Mouse (Mus musculus) ES-E14 (cell line): ENCODE data around the gene Znhit6. TPM values are rescaled to one million over a fixed set of nuclear protein-coding genes. Genes with fewer than 3 reads are reported as not detected.

Source experiments
- DNase-seq: peaks from one replicate; pipeline ENCODE4 v3.0.0-alpha.2; 2013; ENCODE audit warnings: low read depth, low spot score
- H3K27ac ChIP-seq: 2 replicates; pipeline ENCODE4 v1.5.1; 2012; ENCODE audit warnings: low read depth, mild to moderate bottlenecking, low read length, moderate library complexity, mixed read lengths; ENCODE audit not compliant: poor library complexity, insufficient read depth, severe bottlenecking
- H3K36me3 ChIP-seq: 2 replicates; pipeline ENCODE4 v1.6.1; 2012; ENCODE audit warnings: mild to moderate bottlenecking, low read length, moderate library complexity, mixed read lengths; ENCODE audit not compliant: control insufficient read depth, poor library complexity, insufficient read depth, severe bottlenecking
- H3K4me1 ChIP-seq, 2 experiments: fragments of 150-350 bp in 1 of 2; sonication (generic) in 1 of 2; 2 replicates each; pipeline ENCODE4 v1.6.1; 2012; ENCODE audit warnings: low read length in 2 of 2, mild to moderate bottlenecking in 1 of 2, mixed read lengths in 1 of 2; ENCODE audit not compliant: control insufficient read depth in 2 of 2, insufficient read depth in 2 of 2, poor library complexity in 1 of 2
- H3K4me3 ChIP-seq, 2 experiments: fragments of 150-350 bp in 1 of 2; sonication (generic) in 1 of 2; 2 replicates each; pipeline ENCODE4 v1.5.1; 2012; ENCODE audit warnings: low read length in 2 of 2, low read depth in 1 of 2, mild to moderate bottlenecking in 1 of 2, mixed read lengths in 1 of 2; ENCODE audit not compliant: insufficient read depth in 1 of 2, poor library complexity in 1 of 2, severe bottlenecking in 1 of 2
- H3K9ac ChIP-seq: 2 replicates; pipeline ENCODE4 v1.6.1; 2012; ENCODE audit warnings: low read depth, mild to moderate bottlenecking, low read length, mixed read lengths; ENCODE audit not compliant: poor library complexity, insufficient read depth, severe bottlenecking
- H3K9me3 ChIP-seq: fragments of 150-350 bp; sonication (generic); 2 replicates; pipeline ENCODE4 v1.6.1; 2012; ENCODE audit warnings: low read depth, mild to moderate bottlenecking, low read length; ENCODE audit not compliant: control insufficient read depth, insufficient read depth
- CHD2 ChIP-seq: IDR thresholded peaks from 2 replicates; pipeline ENCODE4 v1.6.1; 2014; ENCODE audit warnings: mild to moderate bottlenecking, low read depth, low read length, inconsistent platforms
- HCFC1 ChIP-seq: IDR thresholded peaks from 2 replicates; pipeline ENCODE4 v1.6.1; 2012; ENCODE audit warnings: low read length, inconsistent platforms, borderline replicate concordance; ENCODE audit not compliant: insufficient read depth
- MAFK ChIP-seq: IDR thresholded peaks from 2 replicates; pipeline ENCODE4 v1.6.1; 2014; ENCODE audit warnings: mild to moderate bottlenecking, low read depth, low read length, inconsistent platforms; ENCODE audit not compliant: insufficient read depth
- ZC3H11A ChIP-seq: IDR thresholded peaks from 2 replicates; pipeline ENCODE4 v1.6.1; 2012; ENCODE audit warnings: low read depth, mild to moderate bottlenecking, inconsistent platforms, low read length, borderline replicate concordance
- ZNF384 ChIP-seq: IDR thresholded peaks from 2 replicates; pipeline ENCODE4 v1.6.1; 2012; ENCODE audit warnings: low read depth, low read length, inconsistent platforms
- in situ Hi-C, 2 experiments: fragments of 600-800 bp; cut with MboI; formaldehyde crosslinking; loops; one replicate each; pipeline ENCODE4 v1.15.1; 2025; ENCODE audit warnings: low sequenced_read_pairs in 2 of 2, inconsistent platforms in 1 of 2; ENCODE audit not compliant: unreplicated experiment in 2 of 2
- total RNA-seq: library from RNA; depleted of rRNA; stranded (reverse); fragments of 300-350 nt; gene quantifications from 2 replicates; pipeline ENCODE4 v1.2.3, GENCODE M21; 2012

Znhit6 gene
- total RNA-seq, 1 experiment, result 56.8 TPM

GRCm38 (mm10) chr3:145632888-145633287 lies 56.9 kb downstream of the Znhit6 start:
- H3K9ac ChIP-seq, result no peak overlapping the region
- H3K36me3 ChIP-seq, result no peaks in the 10 kb centered on the region
- H3K9me3 ChIP-seq, result no peaks in the 10 kb centered on the region
- H3K4me1 ChIP-seq, result peaks cover 6 to 13% of the 10 kb centered on the region in 2 experiments; a peak in 3 of 4 replicates
- in situ Hi-C loops, result no loop called here
- no peak overlapping the region for H3K4me3 ChIP-seq
- TF ChIP-seq ZC3H11A, result no peak
- TF ChIP-seq CHD2, result no peak; the same call in 1 of the 2 replicates
- no peak for TF ChIP-seq MAFK
- no peak for TF ChIP-seq ZNF384
- TF ChIP-seq HCFC1, result no peak
- no peak overlapping the region for H3K27ac ChIP-seq
- DNase-seq, result no peak

- Histone ChIP-seq H3K4me1 (peaks cover 6 to 13% of the 10 kb centered on the region in 2 experiments; a peak in 3 of 4 replicates), H3K9me3 (no peaks in the 10 kb centered on the region), H3K9ac (no peak overlapping the region), H3K4me3 (no peak overlapping the region), H3K36me3 (no peaks in the 10 kb centered on the region), H3K27ac (no peak overlapping the region)
- no peak for DNase-seq
- in situ Hi-C loops, result no loop called here
- TF ChIP-seq HCFC1, result no peak
Observed at GRCm38 (mm10) chr3:145634002-145634710, 58.2 kb downstream of the Znhit6 start.

GRCm38 (mm10) chr3:145640170-145640569 lies 64.2 kb downstream of the Znhit6 start:
- no peak overlapping the region for H3K27ac ChIP-seq
- H3K4me3 ChIP-seq, result no peak overlapping the region
- TF ChIP-seq ZNF384 (no peak), ZC3H11A (no peak), CHD2 (no peak), HCFC1 (no peak), MAFK (no peak)
- H3K9me3 ChIP-seq, result no peaks in the 10 kb centered on the region
- H3K9ac ChIP-seq, result no peak overlapping the region
- no peaks in the 10 kb centered on the region for H3K4me1 ChIP-seq
- in situ Hi-C loops, result no loop called here
- H3K36me3 ChIP-seq, result no peaks in the 10 kb centered on the region
- no peak for DNase-seq

GRCm38 (mm10) chr3:145640583-145640982 lies 64.6 kb downstream of the Znhit6 start:
- H3K9me3 ChIP-seq, result no peaks in the 10 kb centered on the region
- no peaks in the 10 kb centered on the region for H3K36me3 ChIP-seq
- no peak overlapping the region for H3K27ac ChIP-seq
- no peak overlapping the region for H3K4me3 ChIP-seq
- H3K4me1 ChIP-seq, result no peaks in the 10 kb centered on the region
- no peak overlapping the region for H3K9ac ChIP-seq
- in situ Hi-C loops, result no loop called here
- no peak for TF ChIP-seq MAFK
- no peak for TF ChIP-seq ZC3H11A
- TF ChIP-seq CHD2, result no peak
- no peak for TF ChIP-seq ZNF384
- no peak for TF ChIP-seq HCFC1
- DNase-seq, result no peak
